Mouse (Mus musculus) hindbrain, postnatal 0 days (tissue): ENCODE data around the gene Rasgef1b. TPM values are rescaled to one million over a fixed set of nuclear protein-coding genes. Genes with fewer than 3 reads are reported as not detected.

ENCODE experiments used
- ATAC-seq: fragments of 200-750 bp; cut with Nextera tagmentation; 2 replicates; pipeline ENCODE4 v1.8.0; 2017; ENCODE audit warnings: mild to moderate bottlenecking, moderate TSS enrichment, moderate library complexity
- DNase-seq: peaks from one replicate; pipeline ENCODE4 v3.0.0-alpha.2; 2015; ENCODE audit warnings: low spot score
- H3K27ac ChIP-seq: fragments of 300-500 bp; sonication (generic); 2 replicates; pipeline ENCODE4 v1.5.1; 2014; ENCODE audit warnings: mild to moderate bottlenecking
- H3K27me3 ChIP-seq: fragments of 300-500 bp; sonication (generic); 2 replicates; pipeline ENCODE4 v1.6.1; 2014; ENCODE audit warnings: low read length, mixed read lengths; ENCODE audit not compliant: insufficient read depth
- H3K36me3 ChIP-seq: fragments of 300-500 bp; sonication (generic); 2 replicates; pipeline ENCODE4 v1.6.1; 2014; ENCODE audit warnings: low read length, mixed read lengths; ENCODE audit not compliant: insufficient read depth
- H3K4me1 ChIP-seq: fragments of 300-500 bp; sonication (generic); 2 replicates; pipeline ENCODE4 v1.6.1; 2014; ENCODE audit warnings: antibody characterized with exemption, low read length, mixed read lengths; ENCODE audit not compliant: insufficient read depth
- H3K4me2 ChIP-seq: fragments of 300-500 bp; sonication (generic); 2 replicates; pipeline ENCODE4 v1.6.1; 2014; ENCODE audit warnings: low read depth, mild to moderate bottlenecking, low read length, moderate library complexity, mixed read lengths
- H3K4me3 ChIP-seq: fragments of 300-500 bp; sonication (generic); 2 replicates; pipeline ENCODE4 v1.5.1; 2014; ENCODE audit warnings: low read length
- H3K9ac ChIP-seq: fragments of 300-500 bp; sonication (generic); replicated peaks from 2 replicates; pipeline ENCODE4 v1.6.1; 2014; ENCODE audit warnings: mild to moderate bottlenecking, low read length, moderate library complexity, mixed read lengths
- H3K9me3 ChIP-seq: fragments of 300-500 bp; sonication (generic); 2 replicates; pipeline ENCODE4 v1.6.1; 2016; ENCODE audit warnings: low read length, mixed read lengths
- CTCF ChIP-seq: IDR thresholded peaks from 2 replicates; pipeline ENCODE4 v1.5.1; 2016; ENCODE audit warnings: antibody characterized with exemption, control low read depth, low read depth
- WGBS: fragments of 180-500 bp; shearing (Covaris S2); extraction: QIAGEN DNeasy Blood & Tissue Kit; methylation state at CpG from one replicate; pipeline ENCODE4 v1.1.7; 2014; 5-methylcytosine and 5-hydroxymethylcytosine counted together
- polyA plus RNA-seq: library from polyadenylated mRNA; unstranded; fragments of >200 nt; fragmentation: Nextera tagmentation; extraction: Ambion mirVana; gene quantifications from 2 replicates; pipeline ENCODE4 v1.2.1, GENCODE M21; 2015
- total RNA-seq: library from RNA; depleted of rRNA; stranded (reverse); fragments of >200 nt; gene quantifications from 2 replicates; pipeline ENCODE4 v1.2.3, GENCODE M21; 2014

The Rasgef1b gene
- total and polyA plus RNA-seq, 2 experiments from 2014 or later = 32.0 to 39.9 TPM

DNA sequence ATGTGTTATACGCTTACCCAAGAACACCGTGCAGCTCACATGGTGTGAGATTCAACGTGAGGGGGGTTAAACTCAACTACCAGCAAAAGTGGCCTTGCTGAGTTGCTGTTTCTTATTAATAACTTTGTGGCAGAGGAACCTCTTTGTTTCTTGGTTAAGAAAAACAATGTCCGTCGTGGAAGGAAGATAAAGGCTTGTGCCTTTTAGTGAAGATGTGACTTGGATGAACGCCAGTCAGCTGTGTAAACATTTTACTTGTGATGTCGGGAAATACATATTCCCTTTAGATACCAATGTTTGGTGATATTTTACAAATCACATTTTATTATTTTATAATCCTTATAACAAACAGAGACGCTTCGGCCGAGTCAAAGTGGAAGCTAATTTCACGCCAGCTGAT is 231.0 kb downstream of the Rasgef1b start:
- H3K27me3 ChIP-seq = no peaks in the 10 kb centered on the region
- no peak overlapping the region for H3K4me3 ChIP-seq
- no peak overlapping the region for H3K4me2 ChIP-seq
- TF ChIP-seq CTCF = no peak
- no peak for DNase-seq
- H3K27ac ChIP-seq = no peak overlapping the region
- 59% methylated on average over 11 of the region's 11 CpGs for WGBS
- H3K36me3 ChIP-seq = no peaks in the 10 kb centered on the region
- peaks cover 7% of the 10 kb centered on the region; the same call in 1 of the 2 replicates for H3K4me1 ChIP-seq
- no peak for ATAC-seq
- no peaks in the 10 kb centered on the region for H3K9me3 ChIP-seq
- no peak overlapping the region for H3K9ac ChIP-seq

DNA sequence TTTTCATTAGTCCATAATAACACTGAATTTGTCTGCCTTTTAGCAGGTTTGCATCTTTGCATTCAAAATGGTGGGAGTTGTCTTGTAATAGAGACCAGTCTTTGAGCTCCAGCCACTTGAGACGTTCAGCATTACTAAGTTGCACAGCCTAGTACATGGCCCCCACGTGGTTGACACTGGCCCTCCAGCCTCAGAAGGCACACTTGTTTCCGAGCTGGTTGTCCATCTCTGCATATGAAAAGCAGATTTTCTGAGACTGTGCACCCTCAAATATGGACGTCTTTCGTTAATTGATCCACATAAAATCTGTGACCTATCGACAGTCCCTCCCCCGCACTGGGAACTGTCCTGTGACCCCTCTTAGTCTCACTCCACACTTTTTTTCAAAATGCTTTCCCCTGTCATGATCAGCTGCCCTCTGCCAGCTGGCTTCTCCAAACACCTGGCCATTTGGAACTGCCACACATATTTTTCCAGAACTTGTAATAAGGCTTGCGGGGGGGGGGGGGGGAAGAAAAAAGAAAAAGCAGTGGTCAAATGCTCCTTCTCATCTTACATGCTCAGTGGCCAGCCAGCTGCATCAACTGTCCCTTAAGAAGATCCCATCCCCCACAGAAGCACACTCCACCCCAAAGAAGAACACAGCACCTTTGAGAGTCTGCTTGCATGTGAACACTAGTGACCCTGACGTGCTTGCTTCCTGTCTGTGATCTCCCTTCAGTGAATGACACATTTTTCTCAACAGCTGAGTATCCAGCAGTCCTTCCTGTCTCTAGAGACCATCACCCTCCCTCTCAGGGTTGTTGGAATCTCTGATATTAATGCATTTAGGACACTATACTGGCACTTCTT is 231.7 kb downstream of the Rasgef1b start:
- WGBS = 54% methylated on average over 9 of the region's 9 CpGs
- Histone ChIP-seq H3K4me1 (peaks cover 7% of the 10 kb centered on the region; the same call in 1 of the 2 replicates), H3K9me3 (no peaks in the 10 kb centered on the region), H3K4me2 (no peak overlapping the region), H3K9ac (no peak overlapping the region), H3K27me3 (no peaks in the 10 kb centered on the region), H3K27ac (no peak overlapping the region), H3K4me3 (no peak overlapping the region), H3K36me3 (no peaks in the 10 kb centered on the region)
- DNase-seq (no peak), ATAC-seq (no peak)
- no peak for TF ChIP-seq CTCF

DNA sequence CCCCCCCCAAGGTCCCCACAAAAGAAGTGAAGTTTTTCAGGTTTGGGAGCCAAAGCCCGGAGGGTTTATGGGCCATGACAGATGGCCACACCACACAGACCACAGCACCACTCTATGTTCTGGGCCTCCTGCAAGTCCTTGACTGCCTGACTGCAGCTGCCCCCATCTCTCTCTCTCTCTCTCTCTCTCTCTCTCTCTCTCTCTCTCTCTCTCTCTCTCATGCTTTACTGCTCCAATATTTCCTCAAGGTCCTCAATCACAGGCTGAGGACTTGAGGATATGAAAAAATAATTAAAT is 232.8 kb downstream of the Rasgef1b start:
- TF ChIP-seq CTCF = no peak
- no peak overlapping the region for H3K4me2 ChIP-seq
- 50% methylated on average over 1 of the region's 1 CpGs for WGBS
- H3K27me3 ChIP-seq = no peaks in the 10 kb centered on the region
- H3K27ac ChIP-seq = no peak overlapping the region
- peaks cover 7% of the 10 kb centered on the region; the same call in 1 of the 2 replicates for H3K4me1 ChIP-seq
- no peaks in the 10 kb centered on the region for H3K9me3 ChIP-seq
- H3K4me3 ChIP-seq = no peak overlapping the region
- DNase-seq = peak; percentile 19
- H3K9ac ChIP-seq = no peak overlapping the region
- H3K36me3 ChIP-seq = no peaks in the 10 kb centered on the region
- ATAC-seq = peak; percentile 37; the same call in 1 of the 2 replicates

- 63% methylated on average over 10 of the region's 10 CpGs for whole genome bisulfite sequencing
- no peak overlapping the region for H3K4me2 ChIP-seq
- H3K9me3 ChIP-seq = no peaks in the 10 kb centered on the region
- H3K27ac ChIP-seq = 0 out of 2 replicates have a peak overlapping the region, but pooled peaks have one; percentile 32
- no peak for DNase-seq
- no peak overlapping the region for H3K9ac ChIP-seq
- TF ChIP-seq CTCF = no peak
- 0 out of 2 replicates have a peak, but pooled peaks have one; percentile 27 for ATAC-seq
- H3K4me1 ChIP-seq = peaks cover 7% of the 10 kb centered on the region; the same call in 1 of the 2 replicates
- H3K4me3 ChIP-seq = no peak overlapping the region
- no peaks in the 10 kb centered on the region for H3K36me3 ChIP-seq
- H3K27me3 ChIP-seq = no peaks in the 10 kb centered on the region
These were observed 233.3 kb downstream of the Rasgef1b start for GRCm38 (mm10) chr5:99495354-99496156.

DNA sequence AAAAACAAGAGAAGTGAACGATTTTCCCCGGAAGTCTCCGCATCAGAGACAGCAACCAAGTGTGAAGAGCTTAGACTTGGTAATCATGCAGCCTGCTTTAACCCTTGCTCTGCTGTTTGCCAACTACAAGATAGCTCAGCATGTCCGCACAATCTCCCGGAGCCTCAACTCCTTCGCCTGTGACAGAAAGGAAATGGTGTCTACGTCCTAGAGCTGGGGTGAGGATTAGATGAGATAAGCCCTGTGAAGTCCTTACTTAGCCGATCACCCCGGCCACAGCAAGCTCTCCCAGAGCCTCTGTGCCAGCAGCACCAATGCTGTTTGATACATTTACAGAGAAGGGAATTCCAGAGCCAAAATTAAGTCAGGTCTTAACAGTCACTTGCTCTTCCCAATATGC is 235.0 kb downstream of the Rasgef1b start:
- no peak for DNase-seq
- no peak overlapping the region for H3K9ac ChIP-seq
- H3K4me1 ChIP-seq = peaks cover 7% of the 10 kb centered on the region; the same call in 1 of the 2 replicates
- WGBS = 68% methylated on average over 9 of the region's 9 CpGs
- H3K4me2 ChIP-seq = no peak overlapping the region
- no peaks in the 10 kb centered on the region for H3K27me3 ChIP-seq
- no peaks in the 10 kb centered on the region for H3K9me3 ChIP-seq
- no peak for ATAC-seq
- H3K4me3 ChIP-seq = no peak overlapping the region
- no peak for TF ChIP-seq CTCF
- H3K27ac ChIP-seq = no peak overlapping the region
- H3K36me3 ChIP-seq = no peaks in the 10 kb centered on the region

DNA sequence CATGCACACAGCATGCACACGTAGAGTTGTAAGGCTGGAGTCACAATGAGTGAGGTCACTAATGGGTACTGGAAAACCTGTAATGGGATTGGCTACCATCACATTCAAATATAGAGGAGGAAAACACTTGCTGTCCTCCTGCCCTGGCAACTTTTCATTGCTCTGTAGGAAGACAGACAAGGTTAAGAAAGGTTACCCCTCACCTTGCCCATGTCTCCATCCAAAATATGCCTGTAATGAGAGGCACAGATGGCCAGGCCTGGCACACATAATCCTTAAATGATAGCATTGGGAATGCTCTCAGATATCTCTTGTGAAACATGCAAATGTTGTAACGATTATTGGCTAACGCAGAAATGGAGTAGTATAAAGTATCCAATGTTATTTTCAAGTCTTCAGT is 235.8 kb downstream of the Rasgef1b start:
- Histone ChIP-seq H3K27ac (no peak overlapping the region), H3K4me2 (no peak overlapping the region), H3K4me3 (no peak overlapping the region), H3K27me3 (no peaks in the 10 kb centered on the region), H3K36me3 (no peaks in the 10 kb centered on the region), H3K9me3 (no peaks in the 10 kb centered on the region), H3K9ac (no peak overlapping the region), H3K4me1 (peaks cover 7% of the 10 kb centered on the region; the same call in 1 of the 2 replicates)
- DNase-seq (no peak), ATAC-seq (no peak)
- 71% methylated on average over 3 of the region's 3 CpGs for WGBS
- no peak for TF ChIP-seq CTCF
